Mouse (Mus musculus): Measurements from ENCODE around the gene Trim7.

DNA sequence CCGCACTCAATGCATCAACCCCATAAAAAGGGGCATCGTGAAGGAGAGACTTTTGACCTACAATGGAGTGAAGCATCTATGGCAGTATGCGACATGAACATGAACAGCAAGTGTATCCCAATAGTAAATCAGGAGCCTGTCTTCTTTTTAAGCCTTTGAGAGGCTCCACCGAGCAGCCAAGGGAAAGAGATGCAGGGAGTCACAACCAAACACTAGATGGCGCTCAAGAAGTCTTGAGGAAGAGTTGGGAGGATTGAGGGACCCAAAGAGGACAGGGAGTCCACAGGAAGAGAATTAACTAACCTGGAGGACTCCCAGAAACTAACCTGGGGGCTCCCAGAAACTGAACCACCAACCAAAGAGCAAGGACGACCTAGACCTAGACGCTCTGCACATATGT is 46.5 kb upstream of the Trim7 start:
- TF ChIP-seq POLR2A (IDR thresholded peaks at IDR 0.05; ENCODE audit: borderline replicate concordance, control insufficient read depth, low read depth, low read length), result no peak
- TF ChIP-seq CTCF (IDR thresholded peaks at IDR 0.05; ENCODE audit: control insufficient read depth, insufficient read depth, low read length), result peak; percentile 49

All from bone marrow, adult 2 months (tissue).